Mouse (Mus musculus): ENCODE measurements around the gene Heatr6.

Heatr6 gene

GRCm38 (mm10) chr11:83753581-83754181 lies at the start of gene Heatr6:
Heatr6 (plus strand) TSS chr11:83753696.
- peak; percentile 93 to 95 for DNase-seq

- DNase-seq, result no peak
Observed at GRCm38 (mm10) chr11:83703705-83704104, 49.8 kb upstream of the Heatr6 start, which contains the start of gene Wfdc17. Wfdc17 (plus strand) TSS chr11:83703991.

- no peak for DNase-seq
Observed at GRCm38 (mm10) chr11:83708715-83709114, 44.8 kb upstream of the Heatr6 start, which contains the start of gene Wfdc18. Wfdc18 (plus strand) TSS chr11:83709015.

GRCm38 (mm10) chr11:83709683-83710082 lies 43.8 kb upstream of the Heatr6 start:
- DNase-seq, result no peak

- DNase-seq, result no peak
Observed at GRCm38 (mm10) chr11:83712671-83713070, 40.8 kb upstream of the Heatr6 start.

- DNase-seq, result no peak
Observed at GRCm38 (mm10) chr11:83713925-83714324, 39.6 kb upstream of the Heatr6 start.

GRCm38 (mm10) chr11:83717042-83717665 lies 36.3 kb upstream of the Heatr6 start:
- DNase-seq, result peak in 1 of 2 experiments; percentile 6

- no peak for DNase-seq
Observed at GRCm38 (mm10) chr11:83720766-83721165, 32.7 kb upstream of the Heatr6 start.

- no peak for DNase-seq
Observed at GRCm38 (mm10) chr11:83728757-83729432, 24.6 kb upstream of the Heatr6 start.

GRCm38 (mm10) chr11:83731116-83731515 lies 22.4 kb upstream of the Heatr6 start:
- DNase-seq, result no peak

- DNase-seq, result no peak
Observed at GRCm38 (mm10) chr11:83733071-83733640, 20.3 kb upstream of the Heatr6 start.

GRCm38 (mm10) chr11:83734215-83734614 lies 19.3 kb upstream of the Heatr6 start:
- DNase-seq, result no peak

GRCm38 (mm10) chr11:83735881-83736280 lies 17.6 kb upstream of the Heatr6 start:
- no peak for DNase-seq

GRCm38 (mm10) chr11:83737109-83737558 lies 16.4 kb upstream of the Heatr6 start:
- no peak for DNase-seq

- DNase-seq, result peak; percentile 75 to 87
Observed at GRCm38 (mm10) chr11:83739241-83739640, 14.3 kb upstream of the Heatr6 start.

GRCm38 (mm10) chr11:83740443-83740991 lies 13.0 kb upstream of the Heatr6 start:
- no peak for DNase-seq

GRCm38 (mm10) chr11:83741841-83742240 lies 11.7 kb upstream of the Heatr6 start:
- DNase-seq, result no peak

GRCm38 (mm10) chr11:83742731-83743355 lies 10.7 kb upstream of the Heatr6 start:
- DNase-seq, result peak in 1 of 2 experiments; percentile 36

- DNase-seq, result no peak
Observed at GRCm38 (mm10) chr11:83743525-83743924, 10.0 kb upstream of the Heatr6 start.

GRCm38 (mm10) chr11:83746152-83746551 lies 7.3 kb upstream of the Heatr6 start:
- DNase-seq, result no peak

GRCm38 (mm10) chr11:83746681-83747080 lies 6.8 kb upstream of the Heatr6 start, which contains the start of gene Wfdc21:
Wfdc21 (plus strand) TSS chr11:83746940.
- no peak for DNase-seq
